Mouse (Mus musculus) kidney, embryonic 16.5 days (tissue): ENCODE measurements around the gene Zcchc18. TPM values are rescaled to one million over a fixed set of nuclear protein-coding genes. Genes with fewer than 3 reads are reported as not detected.

Source experiments
- ATAC-seq: fragments of 200-750 bp; cut with Nextera tagmentation; 2 replicates; pipeline ENCODE4 v1.8.0; 2017; ENCODE audit warnings: moderate TSS enrichment; ENCODE audit not compliant: low FRiP score, low TSS enrichment
- H3K27ac ChIP-seq: fragments of 300-500 bp; sonication (generic); 2 replicates; pipeline ENCODE4 v1.5.1; 2014; ENCODE audit warnings: low read length
- H3K27me3 ChIP-seq: fragments of 300-500 bp; sonication (generic); 2 replicates; pipeline ENCODE4 v1.6.1; 2014; ENCODE audit warnings: low read length, control low read depth, mixed read lengths; ENCODE audit not compliant: insufficient read depth
- H3K36me3 ChIP-seq: fragments of 300-500 bp; sonication (generic); 2 replicates; pipeline ENCODE4 v1.6.1; 2014; ENCODE audit warnings: low read length, control low read depth, mixed read lengths; ENCODE audit not compliant: insufficient read depth
- H3K4me1 ChIP-seq: fragments of 300-500 bp; sonication (generic); 2 replicates; pipeline ENCODE4 v1.6.1; 2014; ENCODE audit warnings: low read length, control low read depth, mixed read lengths; ENCODE audit not compliant: insufficient read depth
- H3K4me2 ChIP-seq: fragments of 300-500 bp; sonication (generic); replicated peaks from 2 replicates; pipeline ENCODE4 v1.6.1; 2014; ENCODE audit warnings: low read depth, low read length
- H3K4me3 ChIP-seq: fragments of 300-500 bp; sonication (generic); 2 replicates; pipeline ENCODE4 v1.5.1; 2014; ENCODE audit warnings: mild to moderate bottlenecking, low read length
- H3K9ac ChIP-seq: fragments of 300-500 bp; sonication (generic); replicated peaks from 2 replicates; pipeline ENCODE4 v1.6.1; 2014; ENCODE audit warnings: low read length
- H3K9me3 ChIP-seq: fragments of 300-500 bp; sonication (generic); 2 replicates; pipeline ENCODE4 v1.6.1; 2016; ENCODE audit warnings: low read length, control low read depth
- whole genome bisulfite sequencing: fragments of 180-500 bp; shearing (Covaris S2); extraction: QIAGEN DNeasy Blood & Tissue Kit; methylation state at CpG from one replicate; pipeline ENCODE4 v1.1.7; 2014; 5-methylcytosine and 5-hydroxymethylcytosine counted together
- polyA plus RNA-seq: library from polyadenylated mRNA; unstranded; fragments of >200 nt; fragmentation: Nextera tagmentation; extraction: Ambion mirVana; gene quantifications from 2 replicates; pipeline ENCODE4 v1.2.1, GENCODE M21; 2015

The Zcchc18 gene
- polyA plus RNA-seq, 1 experiment from 2014 or later = 26.1 TPM

DNA sequence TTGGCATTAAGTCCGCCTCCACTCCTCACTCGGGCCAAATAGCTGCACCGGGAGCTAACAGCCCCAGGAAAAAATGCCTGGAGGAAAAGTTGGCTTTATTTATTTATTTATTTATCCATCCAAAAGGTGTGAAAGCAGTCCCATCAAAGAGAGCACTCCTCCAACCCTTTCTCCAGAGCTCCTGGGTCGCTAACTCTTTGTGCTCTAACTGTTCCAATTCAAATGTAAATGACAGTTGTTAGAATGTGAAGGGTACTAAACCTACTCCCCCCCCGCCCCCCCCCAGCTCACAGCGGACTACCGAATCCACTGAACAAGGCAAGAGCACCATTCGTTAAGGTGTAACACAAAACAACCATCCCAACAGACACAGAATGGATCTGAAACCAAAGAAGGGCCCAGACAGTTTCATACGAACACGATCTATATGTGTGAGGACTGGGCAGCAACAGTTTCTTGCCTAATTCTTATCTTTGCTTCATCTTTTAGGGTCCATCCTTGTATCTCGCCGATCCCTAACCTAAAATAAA lies 44.6 kb downstream of the Zcchc18 start:
- peak overlapping the region; percentile 60 for H3K4me3 ChIP-seq
- H3K9ac ChIP-seq = peak overlapping the region; percentile 73
- no peak for ATAC-seq
- peak overlapping the region; percentile 81 for H3K27ac ChIP-seq
- no peaks in the 10 kb centered on the region for H3K36me3 ChIP-seq
- peaks cover 5% of the 10 kb centered on the region; the same call in 1 of the 2 replicates for H3K4me1 ChIP-seq
- 23% methylated on average over 12 of the region's 12 CpGs for WGBS
- no peaks in the 10 kb centered on the region; the same call in 1 of the 2 replicates for H3K27me3 ChIP-seq
- H3K4me2 ChIP-seq = peak overlapping the region; percentile 59
- H3K9me3 ChIP-seq = no peaks in the 10 kb centered on the region

DNA sequence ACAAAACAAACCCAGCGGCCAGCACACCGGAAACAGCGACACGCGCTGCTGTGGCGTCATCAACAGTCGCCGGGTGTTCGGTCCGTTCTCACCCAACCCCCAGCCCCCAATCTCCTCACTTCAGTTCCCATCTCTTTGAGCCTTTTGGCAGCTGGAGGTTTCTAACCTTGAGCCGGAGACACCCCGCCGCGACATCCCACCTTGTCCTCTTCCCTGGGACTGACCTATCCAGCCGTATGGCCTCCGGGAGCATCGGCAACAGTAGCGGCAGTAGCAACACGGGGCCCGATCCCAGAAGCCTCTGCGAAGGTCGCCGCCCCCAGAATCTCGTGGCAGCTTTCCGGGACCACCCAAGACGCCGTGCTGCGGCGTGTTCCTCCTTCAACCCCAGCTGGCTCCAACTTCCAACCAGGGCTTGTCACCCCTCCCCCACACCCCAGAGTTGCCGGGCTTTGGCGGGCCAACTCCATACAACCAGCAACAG lies 45.1 kb downstream of the Zcchc18 start, which contains the start of gene Slc25a53:
Gene Slc25a53, minus strand, starts transcription at position 303 of the 484 bp plus-strand sequence.
- WGBS = 27% methylated on average over 31 of the region's 31 CpGs

DNA sequence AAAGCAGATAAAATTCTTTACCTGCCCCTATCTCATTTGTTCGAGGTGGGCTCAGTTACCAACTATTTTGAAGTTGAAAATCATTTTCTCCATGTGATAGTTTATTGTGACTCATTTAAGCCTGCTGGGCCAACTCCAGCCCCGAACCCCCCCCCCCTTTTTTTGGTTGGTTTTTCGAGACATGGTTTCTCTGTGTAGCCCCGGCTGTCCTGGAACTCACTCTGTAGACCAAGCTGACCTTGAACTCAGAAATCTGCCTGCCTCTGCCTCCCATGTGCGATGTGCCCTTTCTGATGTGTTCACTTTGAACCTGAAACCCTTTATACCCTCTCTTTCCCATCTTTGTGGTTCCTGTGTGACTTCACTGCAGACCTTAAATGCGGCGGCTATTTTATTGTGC lies 45.5 kb downstream of the Zcchc18 start:
- no peaks in the 10 kb centered on the region for H3K9me3 ChIP-seq
- peak overlapping the region; percentile 81; the same call in 1 of the 2 replicates for H3K27ac ChIP-seq
- H3K9ac ChIP-seq = peak overlapping the region; percentile 73
- 43% methylated on average over 6 of the region's 7 CpGs for WGBS
- H3K4me3 ChIP-seq = peak overlapping the region; percentile 60
- no peaks in the 10 kb centered on the region for H3K36me3 ChIP-seq
- peak overlapping the region; percentile 52 for H3K4me2 ChIP-seq
- ATAC-seq = peak; percentile 41; the same call in 1 of the 2 replicates
- H3K4me1 ChIP-seq = peaks cover 5% of the 10 kb centered on the region; the same call in 1 of the 2 replicates
- no peaks in the 10 kb centered on the region; the same call in 1 of the 2 replicates for H3K27me3 ChIP-seq

More for the DNA sequence above, 45.1 kb downstream of the Zcchc18 start, which contains the start of gene Slc25a53:
- Histone ChIP-seq H3K9me3 (no peaks in the 10 kb centered on the region), H3K4me1 (peaks cover 5% of the 10 kb centered on the region; the same call in 1 of the 2 replicates), H3K4me2 (peak within 1 kb of the TSS; percentile 59), H3K36me3 (no peaks in the 10 kb centered on the region), H3K27ac (peak within 1 kb of the TSS; percentile 81), H3K4me3 (peak within 1 kb of the TSS; percentile 60), H3K9ac (peak within 1 kb of the TSS; percentile 73), H3K27me3 (no peaks in the 10 kb centered on the region; the same call in 1 of the 2 replicates)
- ATAC-seq = peak; percentile 97

Other genes starting within 250 kb of the Zcchc18 start
- 557 and 569 TPM in 2 replicates for gene Morf4l2, start 249.5 kb upstream of the Zcchc18 start, polyA plus RNA-seq
- not detected in 2 replicates for gene Glra4, start 213.0 kb upstream of the Zcchc18 start, polyA plus RNA-seq
- gene Plp1, start 170.5 kb upstream of the Zcchc18 start, polyA plus RNA-seq = 3.8 and 5.0 TPM in 2 replicates
- gene Rab9b, start 124.4 kb upstream of the Zcchc18 start, polyA plus RNA-seq = 0.15 and 0.21 TPM in 2 replicates
- gene H2bfm, start 65.8 kb upstream of the Zcchc18 start, polyA plus RNA-seq = not detected in 2 replicates
- gene Tmsb15b2, start 17.7 kb upstream of the Zcchc18 start, polyA plus RNA-seq = 28.5 and 33.2 TPM in 2 replicates
- 4.7 and 6.6 TPM in 2 replicates for gene Tmsb15l, start 16.3 kb upstream of the Zcchc18 start, polyA plus RNA-seq
- 21.3 and 23.7 TPM in 2 replicates for gene Tmsb15b1, start 16.3 kb upstream of the Zcchc18 start, polyA plus RNA-seq
- gene Slc25a53, start 45.1 kb downstream of the Zcchc18 start, polyA plus RNA-seq = 11.3 and 12.9 TPM in 2 replicates
- 11.0 and 12.8 TPM in 2 replicates for gene Fam199x, start 56.4 kb downstream of the Zcchc18 start, polyA plus RNA-seq
- not detected in 2 replicates for gene Esx1, start 128.9 kb downstream of the Zcchc18 start, polyA plus RNA-seq